Mouse (Mus musculus) cerebellum, adult 2 months (tissue): ENCODE data around the gene 6430531B16Rik. TPM values are rescaled to one million over a fixed set of nuclear protein-coding genes. Genes with fewer than 3 reads are reported as not detected.

ENCODE experiments used
- DNase-seq, 2 experiments: peaks; one replicate each; pipeline ENCODE4 v3.0.0; 2021
- H3K27ac ChIP-seq: fragments of 200-500 bp; 2 replicates; pipeline ENCODE4 v1.5.1; 2012; ENCODE audit warnings: low read length, control low read depth, inconsistent platforms; ENCODE audit not compliant: insufficient read depth
- H3K27me3 ChIP-seq: fragments of 200-500 bp; 2 replicates; pipeline ENCODE4 v1.6.1; 2012; ENCODE audit warnings: inconsistent platforms, mild to moderate bottlenecking, low read length, moderate library complexity; ENCODE audit not compliant: control insufficient read depth, insufficient read depth
- H3K4me1 ChIP-seq: fragments of 200-500 bp; 2 replicates; pipeline ENCODE4 v1.6.1; 2011; ENCODE audit warnings: low read length; ENCODE audit not compliant: control insufficient read depth, insufficient read depth
- H3K4me3 ChIP-seq: fragments of 200-500 bp; replicated peaks from 2 replicates; pipeline ENCODE3; 2011; ENCODE audit warnings: mild to moderate bottlenecking, low read depth, low read length, control low read depth; ENCODE audit not compliant: insufficient read depth
- CTCF ChIP-seq: fragments of 200-500 bp; IDR thresholded peaks from 2 replicates; pipeline ENCODE4 v1.5.1; 2011; ENCODE audit warnings: low read depth, mild to moderate bottlenecking, control low read depth, low read length, moderate library complexity, borderline replicate concordance; ENCODE audit not compliant: insufficient read depth
- POLR2A ChIP-seq: fragments of 200-500 bp; IDR thresholded peaks from 2 replicates; pipeline ENCODE4 v1.6.1; 2011; ENCODE audit warnings: low read length, control low read depth, borderline replicate concordance; ENCODE audit not compliant: insufficient read depth
- WGBS: fragments of 180-500 bp; shearing (Covaris S2); methylation state at CpG from one replicate; pipeline ENCODE4 v1.1.7; 2018; 5-methylcytosine and 5-hydroxymethylcytosine counted together
- polyA plus RNA-seq: library from polyadenylated mRNA; depleted of rRNA; stranded (reverse); fragments of >200 nt; gene quantifications from 2 replicates; pipeline ENCODE4 v1.2.3, GENCODE M21; 2012; rRNA removed

The 6430531B16Rik gene
- polyA plus RNA-seq, 1 experiment, result 0.39 TPM

DNA sequence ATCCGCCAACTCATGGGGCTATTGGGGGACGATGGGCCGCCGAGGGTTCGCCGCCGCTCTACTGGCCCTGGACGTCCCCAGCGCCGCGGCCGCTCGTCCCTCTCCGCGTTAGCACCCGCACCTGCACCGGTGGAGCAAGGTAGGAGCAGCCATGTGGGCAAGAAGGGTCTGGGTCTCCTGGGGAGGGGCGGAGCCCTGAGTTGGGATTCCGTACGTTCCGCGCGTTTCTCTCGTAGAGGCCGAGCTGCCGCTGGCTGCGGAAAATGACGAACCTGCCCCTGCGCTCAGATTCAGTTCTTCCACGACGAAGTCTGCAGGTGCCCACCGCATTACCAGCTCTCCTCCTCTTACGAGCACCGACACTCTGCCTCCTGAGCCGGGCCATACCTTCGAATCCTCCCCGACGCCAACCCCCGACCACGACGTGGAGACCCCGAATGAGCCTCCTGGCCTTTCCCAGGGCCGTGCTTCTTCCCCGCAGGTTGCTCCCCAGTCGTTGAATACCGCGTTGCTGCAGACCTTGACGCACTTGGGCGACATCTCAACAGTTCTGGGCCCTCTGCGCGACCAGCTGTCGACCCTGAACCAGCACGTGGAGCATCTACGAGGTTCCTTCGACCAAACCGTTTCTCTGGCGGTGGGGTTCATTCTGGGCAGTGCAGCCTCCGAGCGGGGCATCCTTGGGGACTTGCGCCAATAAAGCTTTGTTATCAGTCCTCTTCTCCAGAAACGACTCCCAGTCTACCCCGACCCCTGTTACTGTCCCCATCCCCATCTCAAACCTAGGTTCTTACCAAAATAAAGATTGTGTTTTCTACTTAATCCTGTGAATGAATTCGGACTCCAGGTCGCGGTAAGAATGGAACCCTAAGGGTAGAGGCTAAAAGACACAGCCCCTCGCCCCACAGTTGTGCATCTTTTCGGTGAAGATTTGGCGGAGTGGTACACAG, 34.0 kb downstream of the 6430531B16Rik start:
- no peak for TF ChIP-seq CTCF
- TF ChIP-seq POLR2A, result no peak
- H3K4me1 ChIP-seq, result no peaks in the 10 kb centered on the region
- WGBS, result 10% methylated on average over 68 of the region's 68 CpGs
- H3K27ac ChIP-seq, result no peak overlapping the region
- H3K27me3 ChIP-seq, result peaks cover 6% of the 10 kb centered on the region; the same call in 1 of the 2 replicates
- H3K4me3 ChIP-seq, result no peak overlapping the region
- DNase-seq, result no peak

DNA sequence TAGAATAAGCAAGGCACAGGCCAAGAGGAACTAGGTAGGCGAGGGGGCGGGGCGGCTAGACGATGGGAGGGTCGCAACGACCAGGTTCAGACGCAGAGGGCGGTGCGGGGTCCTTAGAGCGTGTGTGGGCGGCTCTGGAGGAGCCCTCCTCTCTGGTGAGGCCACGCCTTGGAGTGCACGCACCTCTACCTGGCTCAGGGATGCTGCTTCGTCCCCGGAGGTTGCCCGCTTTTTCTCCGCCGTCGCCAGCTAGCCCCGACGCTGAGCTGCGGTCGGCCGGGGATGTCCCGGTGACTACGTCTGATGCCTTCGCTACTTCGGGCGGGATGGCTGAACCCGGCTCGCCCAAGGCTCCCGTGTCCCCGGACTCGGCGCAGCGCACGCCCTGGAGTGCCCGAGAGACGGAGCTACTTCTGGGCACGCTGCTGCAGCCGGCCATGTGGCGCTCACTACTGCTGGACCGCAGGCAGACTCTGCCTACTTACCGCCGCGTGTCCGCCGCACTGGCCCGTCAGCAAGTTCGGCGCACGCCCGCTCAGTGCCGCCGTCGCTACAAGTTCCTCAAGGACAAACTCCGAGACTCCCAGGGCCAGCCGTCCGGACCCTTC, 34.8 kb downstream of the 6430531B16Rik start, which contains the start of gene Utf1:
Gene Utf1, plus strand, starts transcription at position 116 of the 608 bp plus-strand sequence.
- 2% methylated on average over 59 of the region's 59 CpGs for WGBS
- DNase-seq, result peak in 1 of 2 experiments; percentile 22
- Histone ChIP-seq H3K27ac (no peak within 1 kb of the TSS), H3K27me3 (peaks cover 6% of the 10 kb centered on the region; the same call in 1 of the 2 replicates), H3K4me3 (no peak within 1 kb of the TSS), H3K4me1 (no peaks in the 10 kb centered on the region)
- TF ChIP-seq POLR2A (no peak), CTCF (no peak)

DNA sequence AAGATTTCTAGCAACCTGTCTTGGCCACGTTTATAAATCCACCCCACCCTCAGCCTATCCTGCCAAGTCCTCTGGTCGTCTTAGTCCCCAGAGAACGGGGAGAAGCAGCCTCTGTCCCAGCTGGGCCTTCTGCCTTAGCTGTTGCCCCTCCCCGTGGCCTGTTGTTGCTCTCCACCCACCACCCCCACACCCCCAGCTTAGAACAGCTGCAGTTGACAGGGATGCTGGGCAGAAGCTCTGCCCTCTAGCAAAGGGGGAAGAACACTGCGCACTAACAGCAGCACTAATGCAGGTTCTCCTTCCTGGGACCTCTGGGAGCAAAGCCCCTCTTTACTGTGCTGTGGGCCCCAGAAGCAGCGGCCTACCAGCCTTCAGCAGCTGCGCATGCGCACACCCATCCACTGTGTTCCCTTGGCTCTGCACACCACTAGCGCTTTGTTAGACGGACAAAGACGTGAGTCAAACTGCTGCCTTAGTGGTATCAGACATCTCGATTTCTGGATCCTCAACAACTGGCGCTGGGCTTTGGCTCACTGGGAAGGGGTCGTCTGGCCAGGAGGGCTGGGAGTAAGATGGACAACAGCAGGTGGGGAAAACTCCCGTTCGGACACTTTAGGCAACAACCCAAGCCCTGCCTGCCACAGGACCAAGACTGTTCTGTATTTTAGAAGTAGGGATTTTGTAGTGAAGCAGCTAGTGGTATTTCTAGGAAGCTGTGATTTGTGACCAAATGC, 37.9 kb downstream of the 6430531B16Rik start:
- WGBS, result 45% methylated on average over 16 of the region's 16 CpGs
- H3K27ac ChIP-seq, result no peak overlapping the region
- H3K27me3 ChIP-seq, result peaks cover 6% of the 10 kb centered on the region; the same call in 1 of the 2 replicates
- no peak overlapping the region for H3K4me3 ChIP-seq
- no peak for DNase-seq
- TF ChIP-seq POLR2A (no peak), CTCF (no peak)
- no peaks in the 10 kb centered on the region for H3K4me1 ChIP-seq

DNA sequence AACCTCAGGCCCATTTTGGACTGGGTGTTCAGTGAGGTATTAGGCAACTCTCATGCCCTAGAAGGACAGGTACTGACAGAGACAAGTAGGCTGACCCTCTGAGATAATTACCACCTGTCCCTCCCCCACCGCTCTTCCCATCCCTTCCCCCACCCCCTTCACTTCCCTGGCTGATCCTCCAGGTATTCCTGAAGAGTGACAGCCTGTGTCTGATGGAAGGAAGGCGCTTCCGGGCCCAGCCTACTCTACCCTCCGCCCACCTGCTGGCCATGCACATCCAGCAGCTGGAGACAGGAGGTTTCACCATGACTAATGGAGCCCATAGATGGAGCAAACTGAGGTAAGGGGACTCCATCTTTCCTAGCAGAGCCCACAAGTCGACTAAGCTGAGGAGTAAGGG, 40.7 kb downstream of the 6430531B16Rik start:
- H3K4me1 ChIP-seq, result no peaks in the 10 kb centered on the region
- no peaks in the 10 kb centered on the region for H3K27me3 ChIP-seq
- 66% methylated on average over 5 of the region's 5 CpGs for WGBS
- H3K27ac ChIP-seq, result no peak overlapping the region
- no peak overlapping the region for H3K4me3 ChIP-seq
- TF ChIP-seq POLR2A, result no peak
- TF ChIP-seq CTCF, result no peak
- no peak for DNase-seq

DNA sequence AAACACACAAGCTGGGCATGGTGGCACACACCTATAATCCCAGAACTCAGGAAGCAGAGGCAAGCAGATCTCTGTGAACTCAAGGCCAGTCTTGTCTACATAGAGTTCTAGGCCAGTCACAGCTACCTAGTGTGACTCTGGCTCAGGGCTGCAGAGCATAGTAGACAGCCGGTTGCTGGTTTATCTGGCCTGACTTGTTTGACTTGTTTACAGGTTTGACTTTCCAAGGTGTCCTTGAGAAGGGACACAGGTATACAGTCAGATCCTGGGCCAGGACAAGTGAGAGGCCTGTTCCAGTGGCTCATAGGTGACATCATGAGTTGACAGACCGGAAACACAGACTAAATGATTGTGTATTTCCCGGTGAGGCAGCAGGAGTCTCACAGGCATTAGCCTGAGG, 41.4 kb downstream of the 6430531B16Rik start:
- H3K27ac ChIP-seq, result no peak overlapping the region
- TF ChIP-seq POLR2A, result no peak
- no peak for TF ChIP-seq CTCF
- no peaks in the 10 kb centered on the region for H3K4me1 ChIP-seq
- DNase-seq, result no peak
- H3K4me3 ChIP-seq, result no peak overlapping the region
- 74% methylated on average over 3 of the region's 3 CpGs for WGBS
- H3K27me3 ChIP-seq, result no peaks in the 10 kb centered on the region

DNA sequence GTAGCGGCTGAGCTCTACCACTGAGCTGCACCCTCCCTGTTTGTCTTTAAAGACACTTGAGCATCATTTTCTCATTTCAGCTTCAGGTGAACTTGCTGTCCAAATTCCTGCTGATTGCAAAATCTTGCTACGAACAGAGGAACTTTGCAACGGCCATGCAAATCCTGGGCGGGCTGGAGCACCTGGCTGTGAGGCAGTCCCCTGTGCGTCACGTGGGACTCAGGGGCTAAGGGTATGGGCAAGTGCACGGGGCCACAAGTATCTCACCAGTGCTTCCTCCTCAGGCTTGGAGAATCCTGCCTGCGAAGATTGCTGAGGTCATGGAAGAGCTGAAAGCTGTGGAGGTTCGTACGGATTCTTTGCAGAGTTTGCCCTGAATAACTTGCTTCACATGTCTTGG, 41.9 kb downstream of the 6430531B16Rik start:
- Histone ChIP-seq H3K27ac (no peak overlapping the region), H3K4me3 (no peak overlapping the region), H3K4me1 (no peaks in the 10 kb centered on the region), H3K27me3 (no peaks in the 10 kb centered on the region)
- no peak for DNase-seq
- TF ChIP-seq CTCF (no peak), POLR2A (no peak)
- WGBS, result 87% methylated on average over 10 of the region's 10 CpGs

DNA sequence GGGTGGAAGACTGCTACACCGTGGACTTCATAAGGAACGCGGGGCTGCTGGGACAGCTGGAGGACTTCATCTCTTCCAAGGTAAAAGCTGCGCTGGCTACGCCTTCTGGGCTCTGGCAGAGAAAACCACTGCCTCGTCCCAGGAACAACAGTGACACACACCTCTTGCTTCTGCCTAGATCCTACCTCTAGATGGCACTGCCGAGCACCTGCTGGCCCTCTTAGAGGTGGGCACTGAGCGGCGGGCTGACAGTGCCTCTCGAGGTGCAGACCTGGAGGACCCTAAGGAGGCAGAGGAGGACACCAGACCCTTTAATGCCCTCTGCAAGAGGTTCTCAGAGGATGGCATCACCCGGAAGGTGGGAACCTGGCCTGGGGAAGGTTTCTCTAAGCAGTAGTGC, 47.8 kb downstream of the 6430531B16Rik start:
- 21% methylated on average over 11 of the region's 11 CpGs for WGBS
- Histone ChIP-seq H3K4me3 (no peak overlapping the region), H3K27me3 (no peaks in the 10 kb centered on the region), H3K4me1 (no peaks in the 10 kb centered on the region), H3K27ac (no peak overlapping the region)
- TF ChIP-seq POLR2A (no peak), CTCF (peak; percentile 59; the same call in 1 of the 2 replicates)
- no peak for DNase-seq

Other genes starting within 250 kb of the 6430531B16Rik start
- gene Adgra1, start 144.6 kb downstream of the 6430531B16Rik start, polyA plus RNA-seq, result 19.9 and 21.5 TPM in 2 replicates
- gene Kndc1, start 84.1 kb downstream of the 6430531B16Rik start, polyA plus RNA-seq, result 139 and 160 TPM in 2 replicates
- gene Utf1, start 35.0 kb downstream of the 6430531B16Rik start, polyA plus RNA-seq, result 0.16 TPM in 1 of 2 replicates, not detected in the other
- 2.8 and 4.1 TPM in 2 replicates for gene Adam8, start 13.8 kb upstream of the 6430531B16Rik start, polyA plus RNA-seq
- gene Zfp511, start 57.6 kb upstream of the 6430531B16Rik start, polyA plus RNA-seq, result 75.8 and 76.9 TPM in 2 replicates
- 51.4 and 54.5 TPM in 2 replicates for gene Tubgcp2, start 57.9 kb upstream of the 6430531B16Rik start, polyA plus RNA-seq
- gene Msx3, start 70.3 kb upstream of the 6430531B16Rik start, polyA plus RNA-seq, result not detected in 2 replicates
- 189 and 198 TPM in 2 replicates for gene Caly, start 103.8 kb upstream of the 6430531B16Rik start, polyA plus RNA-seq
- not detected in 2 replicates for gene Prap1, start 114.6 kb upstream of the 6430531B16Rik start, polyA plus RNA-seq
- 94.7 and 98.3 TPM in 2 replicates for gene Fuom, start 123.7 kb upstream of the 6430531B16Rik start, polyA plus RNA-seq
- 5.0 and 5.9 TPM in 2 replicates for gene Paox, start 137.0 kb upstream of the 6430531B16Rik start, polyA plus RNA-seq
- 90.9 and 98.6 TPM in 2 replicates for gene Echs1, start 137.7 kb upstream of the 6430531B16Rik start, polyA plus RNA-seq
- gene Mtg1, start 158.8 kb upstream of the 6430531B16Rik start, polyA plus RNA-seq, result 42.4 and 45.9 TPM in 2 replicates
- gene Sprn, start 176.1 kb upstream of the 6430531B16Rik start, polyA plus RNA-seq, result 25.9 and 27.7 TPM in 2 replicates
- not detected in 2 replicates for gene Olfr522, start 186.0 kb upstream of the 6430531B16Rik start, polyA plus RNA-seq
- gene Olfr523, start 194.5 kb upstream of the 6430531B16Rik start, polyA plus RNA-seq, result 0.10 TPM in 2 replicates
- not detected in 2 replicates for gene Olfr524, start 227.2 kb upstream of the 6430531B16Rik start, polyA plus RNA-seq
- 0.03 TPM in 1 of 2 replicates, not detected in the other for gene Cd163l1, start 239.5 kb upstream of the 6430531B16Rik start, polyA plus RNA-seq